Mouse (Mus musculus) left cerebral cortex, adult 9 months (tissue): ENCODE results near the gene Brs3.
A peak's percentile ranks its signal among the peaks of the same experiment; 100 is the strongest.

ENCODE experiments used
- DNase-seq, 2 experiments: peaks; one replicate each; pipeline ENCODE4 v3.0.0; 2022; ENCODE audit warnings: low spot score in 2 of 2

The Brs3 gene

DNA sequence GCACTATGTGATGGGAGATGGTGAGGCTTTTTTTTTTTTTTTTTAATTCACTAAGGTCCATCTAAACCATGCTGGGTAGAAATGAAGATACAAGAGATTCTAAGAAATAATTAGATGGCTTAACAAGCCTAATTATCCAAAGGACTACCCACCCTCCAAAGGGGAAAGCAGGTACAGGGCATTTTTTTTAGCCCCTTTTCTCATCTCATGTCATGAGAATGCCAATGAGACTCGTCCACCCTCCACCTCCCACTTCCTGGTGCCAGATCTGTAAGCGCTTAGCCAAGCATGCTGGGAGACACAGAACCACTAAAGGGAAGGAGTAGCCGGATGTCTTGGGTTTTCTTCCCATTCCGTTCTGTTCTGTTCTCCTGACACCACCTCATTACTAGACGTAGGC, at the start of gene Brs3:
Brs3 (plus strand) TSS at position 301 of the 400 bp plus-strand sequence.
- no peak for DNase-seq

DNA sequence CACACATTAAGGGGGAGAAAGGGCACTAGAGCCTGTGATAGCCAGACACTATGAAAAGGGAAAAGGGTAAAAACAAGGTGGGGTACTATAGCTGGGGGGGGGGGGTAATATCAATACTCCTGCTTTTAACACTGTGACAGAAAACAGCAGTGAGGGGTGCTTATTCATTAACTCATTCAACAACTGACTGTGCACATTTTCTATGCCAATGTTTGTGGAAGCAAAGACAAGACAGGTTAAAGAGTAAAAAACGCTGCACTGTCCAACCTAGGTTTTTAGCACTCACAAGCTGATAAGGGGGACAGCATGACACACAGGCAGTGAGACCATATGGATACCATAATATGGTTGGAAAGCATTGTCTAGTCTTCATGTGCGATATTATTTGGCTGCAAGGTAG, 30.0 kb upstream of the Brs3 start:
- no peak for DNase-seq

DNA sequence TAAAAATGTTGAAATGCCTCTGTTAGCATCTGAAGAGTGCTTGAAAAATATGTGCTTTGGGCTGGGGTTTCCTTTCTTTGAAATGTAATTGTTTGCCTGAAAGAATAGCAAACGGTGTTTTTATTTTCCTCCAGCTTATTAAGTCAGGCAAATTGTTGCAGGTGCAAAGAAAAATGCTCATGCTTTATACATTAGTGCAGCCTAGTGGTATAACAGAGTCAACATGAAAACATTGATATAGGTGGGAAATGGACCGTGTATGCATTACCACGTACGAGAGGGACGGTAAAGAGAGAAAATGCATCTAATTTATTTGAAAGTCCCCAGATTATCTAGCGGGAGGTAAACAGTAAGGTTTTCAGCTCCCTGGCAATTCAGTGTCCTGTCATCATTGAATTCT, 995 bp downstream of the Brs3 start:
- DNase-seq: no peak

DNA sequence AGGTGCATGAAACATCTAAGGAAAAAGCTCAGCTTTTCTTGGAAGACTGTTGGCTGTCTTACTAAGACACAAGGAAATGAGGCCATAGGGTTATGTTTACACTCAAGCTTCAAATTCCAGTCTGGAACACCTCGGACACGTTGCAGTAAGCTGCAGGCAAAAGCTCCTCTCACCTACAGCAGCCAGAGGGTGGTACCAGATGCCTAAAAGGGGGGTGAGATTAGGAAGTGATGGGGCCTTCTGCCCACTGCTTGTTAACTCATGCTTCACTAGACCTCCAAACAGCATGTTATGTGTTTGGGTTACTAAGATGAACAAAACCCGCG, 9.9 kb downstream of the Brs3 start:
- DNase-seq: peak; percentile 42 to 67

DNA sequence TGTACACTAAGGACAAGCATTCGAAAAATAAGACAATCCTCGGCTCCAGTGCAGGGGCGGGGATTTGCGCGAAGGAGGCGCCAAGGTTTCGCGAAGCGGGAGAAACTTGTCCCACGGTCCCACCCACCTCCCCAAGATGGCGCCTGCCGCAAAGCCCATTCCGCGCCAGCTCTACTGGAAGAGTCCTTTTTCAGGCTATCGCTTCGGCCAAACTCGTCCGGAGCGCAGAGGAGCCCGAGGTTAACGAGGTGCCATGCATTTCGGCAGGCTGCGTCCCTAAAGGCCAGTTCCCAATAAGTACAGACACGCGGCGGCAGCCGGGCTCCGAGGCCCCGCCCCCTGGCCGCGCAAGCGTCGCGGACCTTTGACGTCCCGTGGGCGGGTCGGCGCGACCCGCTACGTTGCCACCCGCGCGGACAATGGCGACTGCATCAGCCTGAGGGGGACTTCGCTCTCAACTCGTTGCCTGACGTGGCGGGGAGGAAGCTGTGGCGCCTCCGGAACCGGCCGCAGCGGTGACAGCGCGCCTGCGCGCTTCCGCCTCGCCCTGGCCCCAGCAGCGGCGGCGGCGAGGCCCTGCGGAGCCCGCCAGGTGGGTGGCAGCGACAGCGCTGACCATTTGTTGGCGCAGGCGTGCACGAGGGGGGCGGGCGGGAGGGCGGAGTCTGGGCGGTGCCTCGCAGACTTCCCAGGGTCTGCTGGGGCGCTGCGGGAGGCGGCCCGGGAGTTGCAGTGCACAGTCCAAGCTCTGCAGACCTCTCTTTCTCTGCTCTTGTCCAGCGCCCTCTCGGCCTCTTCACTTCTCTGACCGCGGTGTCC, 10.5 kb downstream of the Brs3 start, which contains the start of gene Htatsf1:
Htatsf1 (plus strand) TSS at position 410 of the 819 bp plus-strand sequence.
- peak; percentile 52 to 69 for DNase-seq

DNA sequence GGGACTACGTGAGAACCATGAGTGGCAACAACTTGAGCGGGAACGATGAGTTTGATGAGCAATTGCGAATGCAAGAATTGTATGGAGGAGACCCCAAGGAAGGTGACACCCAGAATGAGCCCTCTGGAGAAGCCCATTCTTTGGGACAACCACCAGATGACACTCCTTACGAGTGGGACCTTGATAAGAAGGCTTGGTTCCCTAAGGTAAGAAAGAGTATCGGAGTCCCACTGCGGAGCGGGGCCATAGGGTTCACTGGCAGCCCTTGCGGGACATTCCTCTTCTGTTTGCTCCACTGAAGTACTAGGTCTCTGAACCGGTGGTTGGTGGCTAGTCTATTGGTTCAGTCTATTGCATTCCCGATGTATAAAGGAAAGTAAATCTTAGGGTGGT, 11.1 kb downstream of the Brs3 start:
- DNase-seq: peak in 1 of 2 experiments; percentile 1

DNA sequence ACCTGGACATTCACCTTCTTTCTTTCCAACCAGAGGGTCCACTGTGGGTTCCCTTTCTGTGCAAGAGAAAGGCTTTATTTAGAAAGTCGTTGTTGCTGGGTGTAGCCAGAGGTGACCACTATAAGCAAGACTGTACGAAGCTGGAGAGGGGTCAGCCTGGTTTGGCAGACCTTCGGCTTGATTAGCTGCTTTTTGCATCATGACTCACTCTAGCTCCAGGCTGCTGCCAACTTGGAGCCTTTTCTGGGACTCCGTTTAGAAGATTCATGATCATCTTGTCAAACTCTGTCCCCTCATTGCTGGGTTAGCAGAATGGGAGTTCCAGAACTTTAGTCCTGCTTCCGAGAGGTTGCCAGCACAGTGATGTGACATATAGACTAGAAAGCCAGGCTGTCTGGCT, 38.6 kb downstream of the Brs3 start:
- DNase-seq: no peak

DNA sequence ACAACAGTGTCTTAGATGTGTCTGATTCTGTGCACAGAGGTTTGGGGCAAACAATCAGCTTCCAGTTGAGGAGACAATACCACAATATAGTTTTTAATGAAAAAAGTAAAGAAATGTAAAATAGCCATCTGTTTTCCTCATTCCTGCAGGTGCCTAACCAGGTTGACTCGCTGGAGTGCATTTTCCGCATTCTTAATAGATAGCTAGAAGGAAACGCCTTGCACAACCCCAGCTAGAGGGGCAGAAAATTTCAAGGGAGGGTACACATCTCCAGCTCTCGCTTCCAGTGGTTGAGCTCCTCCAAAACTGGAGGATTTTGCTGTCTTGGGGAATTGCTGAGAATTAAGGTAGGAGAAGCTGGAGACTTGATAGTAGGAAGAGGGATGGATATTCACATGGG, 44.9 kb downstream of the Brs3 start, which contains the start of gene Vgll1:
Vgll1 (plus strand) TSS at position 301 of the 400 bp plus-strand sequence.
- no peak for DNase-seq
